Mouse (Mus musculus) frontal cortex, adult 2 months (tissue): ENCODE results near the gene Cavin1. TPM values are rescaled to one million over a fixed set of nuclear protein-coding genes. Genes with fewer than 3 reads are reported as not detected.
"Not testable (repeated sequence)": the region's sequence is repeated elsewhere in the genome, so short reads cannot be mapped to it uniquely, and the experiment has no call there.

Experiments used
- DNase-seq, 2 experiments: peaks; one replicate each; pipeline ENCODE4 v3.0.0; 2022; ENCODE audit warnings: low spot score in 1 of 2; ENCODE audit errors: extremely low spot score in 1 of 2
- polyA plus RNA-seq: library from polyadenylated mRNA; depleted of rRNA; stranded (reverse); fragments of >200 nt; gene quantifications from 2 replicates; pipeline ENCODE4 v1.2.3, GENCODE M21; 2012; rRNA removed

Gene Cavin1
- polyA plus RNA-seq = 20.9 and 21.0 TPM in 2 replicates

GRCm38 (mm10) chr11:100970557-100970937, at the start of gene Cavin1:
TSS of gene Cavin1 (minus strand) at chr11:100970887.
- DNase-seq = peak in 1 of 2 experiments; percentile 61

DNA sequence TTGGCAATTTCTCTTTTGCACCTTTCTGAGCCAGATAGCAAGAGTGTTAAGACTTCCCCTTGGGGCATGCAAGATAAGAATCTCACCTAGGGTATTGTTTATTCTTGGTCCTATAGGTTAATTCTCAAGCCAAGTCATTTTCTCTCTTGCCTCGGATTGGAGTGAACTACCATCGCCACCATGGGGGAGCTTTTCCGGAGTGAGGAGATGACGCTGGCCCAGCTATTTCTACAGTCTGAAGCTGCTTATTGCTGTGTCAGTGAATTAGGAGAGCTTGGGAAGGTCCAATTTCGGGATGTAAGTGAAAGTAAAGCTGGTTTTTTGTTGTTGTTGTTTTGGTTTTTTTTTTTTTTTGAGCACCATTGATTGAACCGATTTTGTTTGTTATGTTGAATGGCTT, 41.0 kb upstream of the Cavin1 start:
- DNase-seq = no peak

GRCm38 (mm10) chr11:101009888-101010784, 39.4 kb upstream of the Cavin1 start:
- peak in 1 of 2 experiments; percentile 53 for DNase-seq

- DNase-seq = peak; percentile 97 to 99
These were observed 38.6 kb upstream of the Cavin1 start, which contains the start of gene Atp6v0a1 for GRCm38 (mm10) chr11:101009046-101009887. TSS of gene Atp6v0a1 (plus strand) at chr11:101009452.

DNA sequence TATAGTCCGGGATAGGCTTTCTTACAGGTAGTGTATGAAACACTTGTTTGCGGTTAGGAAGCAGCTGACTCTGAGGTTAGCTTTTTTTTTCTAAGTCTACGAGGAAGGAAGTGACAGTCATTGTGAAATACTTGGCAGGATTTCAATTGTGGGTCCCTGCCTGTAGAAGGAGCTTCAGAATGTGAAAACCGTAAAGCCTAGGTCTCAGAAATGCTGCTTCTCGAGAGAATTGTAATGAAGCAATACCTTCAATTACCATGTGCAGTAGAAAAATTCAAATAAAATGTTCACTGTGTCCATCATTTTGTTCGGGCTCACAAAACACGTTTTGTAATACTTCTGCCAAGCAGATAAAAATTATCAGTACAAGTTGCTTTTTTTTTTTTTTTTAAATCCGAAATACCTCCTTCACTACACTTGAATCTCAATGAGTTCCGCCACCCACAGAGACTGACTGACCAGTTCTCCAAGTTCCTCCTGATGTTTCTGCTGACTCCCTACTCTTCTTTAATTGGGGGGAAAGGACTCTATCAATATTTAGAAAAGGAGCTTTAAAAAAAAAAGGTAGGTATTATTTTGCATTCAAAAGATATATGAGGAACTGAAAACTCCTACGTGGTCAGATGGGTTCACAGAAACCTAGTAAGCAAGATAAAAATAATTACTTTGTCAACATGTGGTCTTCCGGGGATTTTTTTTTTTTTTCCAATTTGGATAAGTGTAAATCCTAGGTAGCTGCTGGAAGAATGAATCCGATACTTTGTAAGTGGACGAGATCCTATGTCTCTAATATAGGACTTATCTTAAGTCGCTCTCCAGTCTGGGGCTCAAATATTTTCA, 37.7 kb upstream of the Cavin1 start:
- peak in 1 of 2 experiments; percentile 35 for DNase-seq

DNA sequence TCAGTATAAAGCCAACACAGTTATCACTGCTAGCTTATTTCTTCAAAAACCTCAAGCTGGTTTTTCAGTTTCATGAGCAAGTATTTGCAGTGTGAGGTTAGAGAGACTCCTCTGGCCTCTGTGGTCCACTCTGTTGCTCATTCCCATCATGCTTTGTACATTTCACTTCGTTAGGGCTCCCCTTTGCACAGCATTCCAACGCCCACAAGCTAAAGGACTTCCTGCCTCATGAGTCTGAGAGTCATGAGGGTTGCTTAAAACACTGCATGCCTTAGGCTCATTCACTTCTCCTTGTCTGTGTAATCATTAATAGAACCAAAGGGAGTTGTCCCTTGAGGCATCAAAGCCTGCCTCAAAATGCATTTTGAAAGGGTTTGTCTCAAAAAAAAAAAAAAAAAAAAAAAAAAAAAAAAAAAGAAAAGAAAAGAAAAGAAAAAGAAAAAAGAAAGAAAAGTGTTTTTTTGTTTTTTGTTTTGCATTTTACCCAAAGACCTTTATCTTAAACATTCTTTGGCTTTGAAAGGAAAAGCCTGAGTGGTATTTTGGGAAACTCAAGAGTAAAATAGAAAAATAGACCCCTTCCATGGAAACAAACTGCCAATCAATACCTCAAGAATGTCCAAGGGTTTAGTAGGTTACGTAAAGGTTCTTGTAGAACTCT, 32.5 kb upstream of the Cavin1 start:
- DNase-seq = no peak

GRCm38 (mm10) chr11:101001875-101002552, 31.3 kb upstream of the Cavin1 start:
- DNase-seq = not testable (repeated sequence)

GRCm38 (mm10) chr11:100999254-100999653, 28.6 kb upstream of the Cavin1 start:
- DNase-seq = no peak

DNA sequence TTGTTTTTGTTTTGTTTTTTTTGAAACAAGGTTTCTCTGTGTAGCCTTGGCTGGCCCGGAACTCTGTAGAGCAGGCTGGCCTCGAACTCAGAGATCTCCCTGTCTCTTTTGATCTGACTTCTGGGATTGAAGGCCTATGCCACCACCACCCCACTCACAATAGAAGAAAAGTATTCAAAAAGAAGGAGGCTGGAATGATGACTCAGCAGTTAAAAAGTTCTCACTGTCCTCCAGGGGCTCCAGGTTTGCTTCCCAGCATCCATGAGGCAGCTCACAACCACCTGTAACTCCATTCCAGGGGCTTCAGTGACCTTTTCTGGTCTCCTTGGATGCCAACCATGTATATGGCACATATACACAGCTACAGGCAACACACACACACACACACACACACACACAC, 28.1 kb upstream of the Cavin1 start:
- DNase-seq = no peak

DNA sequence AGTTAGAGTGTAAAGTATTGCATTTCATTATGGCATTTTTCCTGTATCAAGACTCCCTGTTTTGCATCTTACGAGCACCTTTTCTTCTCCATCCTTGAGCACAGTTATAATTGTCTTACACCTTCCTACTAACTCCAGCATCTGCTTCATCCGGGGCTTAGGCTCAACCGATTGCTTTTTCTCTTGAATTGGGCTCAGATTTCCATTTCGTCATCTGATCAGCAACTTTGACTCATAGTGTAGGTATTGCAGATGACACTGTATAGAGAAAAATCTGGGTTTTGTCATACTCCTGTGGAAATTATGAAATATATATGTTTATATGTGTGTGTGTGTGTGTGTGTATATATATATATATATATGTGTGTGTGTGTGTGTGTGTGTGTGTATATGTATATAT, 25.8 kb upstream of the Cavin1 start:
- DNase-seq = no peak

- DNase-seq = no peak
These were observed 24.0 kb upstream of the Cavin1 start for GRCm38 (mm10) chr11:100994655-100995054.

- no peak for DNase-seq
These were observed 23.5 kb upstream of the Cavin1 start for GRCm38 (mm10) chr11:100994233-100994632.

GRCm38 (mm10) chr11:100993437-100993836, 22.8 kb upstream of the Cavin1 start:
- no peak for DNase-seq

DNA sequence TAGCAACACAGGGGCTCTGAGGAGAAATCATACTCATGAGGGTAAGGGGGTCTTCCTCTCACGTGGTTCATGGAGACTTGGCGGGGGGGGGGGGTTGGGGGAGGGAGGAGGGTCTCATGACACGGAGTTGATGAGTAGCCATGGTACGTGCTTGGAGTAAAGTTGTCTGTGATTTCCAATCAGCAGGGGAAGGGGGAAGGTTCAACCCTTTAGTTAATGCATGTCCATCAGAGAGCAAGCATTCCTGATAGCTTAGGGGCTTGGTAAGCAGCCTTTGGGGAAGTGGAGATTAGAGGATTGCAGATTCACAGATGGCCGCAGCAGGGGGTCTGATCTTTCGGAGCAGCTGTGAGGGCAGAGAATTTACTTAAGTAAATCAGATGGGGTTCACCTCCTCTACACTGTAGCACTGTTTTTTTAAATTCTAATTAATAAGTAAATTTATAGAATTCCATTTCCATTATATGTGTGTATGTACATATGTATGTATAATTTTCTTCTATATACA, 20.4 kb upstream of the Cavin1 start:
- no peak for DNase-seq

GRCm38 (mm10) chr11:100989666-100990065, 19.0 kb upstream of the Cavin1 start:
- DNase-seq = no peak

- DNase-seq = no peak
These were observed 18.0 kb upstream of the Cavin1 start for GRCm38 (mm10) chr11:100988674-100989073.

- DNase-seq = no peak
These were observed 14.9 kb upstream of the Cavin1 start for GRCm38 (mm10) chr11:100985607-100986006.

DNA sequence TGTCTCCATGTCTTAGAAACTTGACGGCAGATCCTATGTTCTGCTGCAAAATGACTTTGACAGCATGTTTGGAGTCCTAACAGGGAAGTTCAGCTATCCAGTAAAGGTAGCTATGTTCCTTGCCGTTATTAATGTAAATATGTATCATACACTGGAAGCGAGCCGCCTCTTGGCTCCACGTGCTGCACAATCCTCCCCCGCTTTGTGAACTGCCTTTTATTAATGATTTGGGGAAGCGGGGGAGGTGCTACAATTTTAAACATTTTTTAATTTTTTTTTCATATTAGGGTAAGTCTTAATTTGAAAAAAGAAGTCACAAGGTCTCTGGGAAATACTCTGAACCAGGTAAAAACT, 13.1 kb upstream of the Cavin1 start:
- no peak for DNase-seq

DNA sequence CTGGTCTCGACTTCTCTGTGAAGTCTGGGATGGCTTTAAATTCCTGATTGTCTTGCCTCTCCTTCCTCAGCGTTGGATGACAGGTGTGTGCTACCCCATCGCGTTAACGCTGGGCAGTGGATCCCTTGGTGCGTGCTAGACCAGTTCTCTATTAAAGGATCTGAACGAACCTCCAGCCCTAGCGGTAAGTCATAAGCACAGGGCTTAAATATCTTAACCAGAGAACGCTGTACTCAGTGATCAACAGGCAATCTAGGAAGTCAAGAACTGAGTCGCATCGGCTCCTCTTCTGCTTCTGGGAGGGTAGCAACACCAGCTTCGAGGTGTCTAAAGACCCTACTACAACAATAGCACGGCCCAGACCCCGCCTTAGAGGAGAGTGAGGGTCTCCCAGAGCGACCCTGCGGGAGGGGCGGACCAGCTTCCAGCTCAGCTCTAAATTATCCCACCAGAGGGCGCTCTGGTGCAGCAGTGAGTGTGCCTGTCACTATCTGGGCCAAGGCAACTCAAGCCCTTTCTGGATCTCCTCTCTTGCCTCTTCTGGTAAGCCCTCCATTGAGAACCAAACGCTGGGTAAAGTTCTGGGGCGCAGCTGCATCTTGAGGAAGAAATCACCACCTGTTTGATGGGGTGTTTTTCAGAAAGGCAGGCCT, 12.6 kb upstream of the Cavin1 start:
- peak in 1 of 2 experiments; percentile 88 for DNase-seq
